Mouse (Mus musculus): ENCODE measurements around the gene Tns2.

Gene Tns2

DNA sequence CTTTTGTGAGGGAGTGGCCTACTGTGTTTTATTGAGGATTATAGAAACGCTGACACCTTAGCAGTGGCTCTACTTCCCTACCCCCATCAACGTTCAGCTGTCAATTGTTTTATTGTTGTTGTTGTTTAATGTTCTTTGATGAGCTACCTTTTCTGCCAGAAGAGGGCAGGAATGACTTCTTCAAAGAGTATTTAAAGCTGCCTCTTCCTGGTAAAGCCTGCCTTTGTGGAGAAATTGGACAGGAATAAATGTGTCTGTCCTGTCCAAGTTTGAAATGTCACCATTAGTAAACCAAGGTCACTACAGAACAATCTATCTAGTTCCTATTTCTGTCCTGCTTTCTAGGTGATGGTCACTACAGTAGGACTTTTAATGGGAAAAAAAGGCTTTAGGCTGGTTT is 6.1 kb upstream of the Tns2 start:
- DNase-seq = no peak

- no peak for DNase-seq
These were observed 5.2 kb upstream of the Tns2 start for GRCm38 (mm10) chr15:102094988-102095387.

DNA sequence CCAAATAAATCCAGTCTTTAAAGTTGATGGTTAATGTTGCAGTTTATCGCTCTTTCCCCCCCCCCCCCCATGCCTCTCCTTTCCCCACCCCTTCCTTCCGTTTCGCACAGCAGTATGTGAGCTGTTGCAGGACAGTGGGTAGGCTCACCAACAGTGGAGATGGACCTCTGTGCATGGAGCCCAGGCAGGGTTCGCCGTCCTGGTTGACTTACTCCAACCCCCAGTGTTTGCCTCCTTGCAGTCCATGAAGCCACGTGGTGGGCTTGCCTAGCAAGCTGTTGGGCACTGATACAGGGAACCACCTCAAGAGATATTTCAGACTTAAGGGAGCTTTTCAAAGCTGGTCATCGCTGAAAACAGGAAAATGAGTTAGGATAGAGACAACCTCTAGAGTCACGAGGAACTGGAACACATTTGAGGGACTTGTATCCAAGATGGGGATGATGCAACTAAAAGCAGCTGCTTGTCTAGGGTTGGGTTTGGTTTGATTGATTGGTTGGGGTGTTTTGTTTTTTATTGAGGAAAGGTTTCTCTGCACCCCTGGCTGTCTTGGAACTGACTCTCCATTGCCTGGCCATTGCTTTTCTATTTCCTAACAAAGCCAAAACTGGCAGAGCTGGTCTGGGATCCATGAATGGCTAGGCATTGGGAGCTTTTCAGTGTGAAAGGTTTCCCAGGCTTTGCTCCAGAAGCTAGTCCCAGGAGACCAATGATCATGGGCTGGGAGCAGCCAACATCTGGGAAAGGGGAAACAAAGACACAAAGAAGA is 2.9 kb upstream of the Tns2 start:
- DNase-seq = no peak

DNA sequence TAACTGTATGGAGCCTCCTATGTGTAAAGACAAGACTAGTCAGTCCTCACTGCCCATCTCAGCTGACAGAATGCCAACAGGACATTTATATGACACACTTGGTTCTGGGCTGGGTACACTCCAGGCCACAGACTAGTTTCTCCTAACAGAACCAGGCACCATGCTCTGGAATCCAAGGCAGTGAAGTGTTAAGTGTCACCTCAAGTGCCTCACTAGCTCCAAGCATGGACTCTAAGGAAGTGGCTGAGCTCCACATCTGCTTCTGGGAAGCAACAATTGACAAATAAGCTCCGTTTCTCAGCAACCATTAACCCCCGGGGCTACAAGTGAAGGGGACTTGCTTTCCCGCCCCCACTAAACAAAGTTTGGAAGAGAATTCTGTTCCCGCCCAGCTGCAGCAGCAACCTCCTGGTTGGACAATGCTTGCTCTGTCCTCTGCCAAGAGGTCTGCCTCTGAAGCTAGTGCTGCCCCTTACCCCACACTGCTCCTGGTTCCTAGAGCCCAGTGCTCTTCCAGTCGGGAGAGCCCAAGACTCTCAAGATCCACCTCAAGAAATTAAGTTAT is 2.1 kb upstream of the Tns2 start:
- no peak for DNase-seq

DNA sequence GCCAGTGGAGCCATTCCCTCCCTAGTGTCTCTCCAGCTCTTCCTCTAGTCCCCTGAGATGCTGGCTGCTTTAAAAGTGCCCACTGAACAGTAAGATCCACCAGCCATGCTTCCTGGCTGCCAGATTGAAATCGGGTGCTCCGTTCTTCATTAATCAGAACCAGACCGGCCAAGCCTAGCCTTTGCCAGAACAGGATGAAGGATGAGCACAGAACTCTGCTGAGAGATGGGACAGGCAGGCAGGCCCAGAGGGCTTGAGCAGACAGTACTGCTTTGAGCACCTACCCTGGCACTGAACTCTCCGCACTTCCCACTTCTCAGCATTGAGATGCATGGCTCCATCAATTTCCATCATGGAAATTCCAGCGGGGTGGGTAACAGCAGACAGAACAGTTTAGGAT is 953 bp upstream of the Tns2 start:
- no peak for DNase-seq

DNA sequence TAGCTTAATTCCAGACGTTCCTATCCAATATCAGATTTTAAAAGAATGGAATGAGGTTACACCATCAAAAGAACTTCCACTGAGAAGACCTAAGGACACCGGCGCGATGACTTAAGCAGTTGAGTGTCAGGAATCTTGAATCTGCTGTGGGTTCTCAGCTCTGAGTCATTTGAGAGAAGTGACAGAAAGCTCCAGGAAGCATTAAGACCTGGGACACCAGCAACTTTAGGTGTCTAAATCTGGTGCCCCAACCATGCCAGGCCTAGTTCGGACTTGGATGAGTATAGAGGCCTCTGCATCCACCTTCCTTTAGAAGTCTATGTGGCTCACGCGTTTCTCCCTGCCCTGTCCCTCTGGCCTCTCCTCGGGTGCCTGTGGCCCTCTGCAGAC is 447 bp upstream of the Tns2 start:
- DNase-seq = no peak

DNA sequence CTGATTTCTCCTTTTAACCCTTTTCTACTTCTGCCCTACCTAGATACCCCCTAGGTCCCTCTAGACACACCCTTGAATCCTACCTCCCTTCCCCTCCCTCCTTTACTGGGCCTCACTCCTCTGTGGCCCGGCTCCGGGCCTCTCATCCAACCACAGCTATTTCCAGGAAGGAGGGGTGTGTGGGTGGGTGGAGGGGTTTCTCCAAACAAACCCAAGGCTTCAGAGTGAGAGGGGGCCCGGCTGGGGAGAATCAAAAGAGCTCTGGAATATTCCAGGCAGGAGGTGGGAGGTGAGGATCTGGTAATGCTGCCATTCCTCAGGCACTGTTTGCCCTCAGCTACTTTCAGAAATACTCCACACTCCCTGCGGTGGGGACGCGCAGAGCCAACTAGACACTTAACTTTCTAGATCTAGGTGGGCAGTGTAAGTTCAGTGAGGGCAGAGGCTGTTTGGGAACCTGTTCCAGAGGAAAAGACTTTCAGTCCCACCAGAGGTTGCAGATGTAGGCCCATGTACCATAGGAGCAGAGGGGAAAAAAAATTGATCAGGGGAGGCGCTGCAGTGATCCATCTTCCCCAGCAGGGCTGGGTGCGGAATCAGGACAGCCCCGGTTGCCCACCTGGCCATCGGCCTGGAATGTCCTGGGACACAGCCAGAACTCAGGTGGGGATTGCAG is 921 bp downstream of the Tns2 start:
- peak; percentile 45 for DNase-seq

DNA sequence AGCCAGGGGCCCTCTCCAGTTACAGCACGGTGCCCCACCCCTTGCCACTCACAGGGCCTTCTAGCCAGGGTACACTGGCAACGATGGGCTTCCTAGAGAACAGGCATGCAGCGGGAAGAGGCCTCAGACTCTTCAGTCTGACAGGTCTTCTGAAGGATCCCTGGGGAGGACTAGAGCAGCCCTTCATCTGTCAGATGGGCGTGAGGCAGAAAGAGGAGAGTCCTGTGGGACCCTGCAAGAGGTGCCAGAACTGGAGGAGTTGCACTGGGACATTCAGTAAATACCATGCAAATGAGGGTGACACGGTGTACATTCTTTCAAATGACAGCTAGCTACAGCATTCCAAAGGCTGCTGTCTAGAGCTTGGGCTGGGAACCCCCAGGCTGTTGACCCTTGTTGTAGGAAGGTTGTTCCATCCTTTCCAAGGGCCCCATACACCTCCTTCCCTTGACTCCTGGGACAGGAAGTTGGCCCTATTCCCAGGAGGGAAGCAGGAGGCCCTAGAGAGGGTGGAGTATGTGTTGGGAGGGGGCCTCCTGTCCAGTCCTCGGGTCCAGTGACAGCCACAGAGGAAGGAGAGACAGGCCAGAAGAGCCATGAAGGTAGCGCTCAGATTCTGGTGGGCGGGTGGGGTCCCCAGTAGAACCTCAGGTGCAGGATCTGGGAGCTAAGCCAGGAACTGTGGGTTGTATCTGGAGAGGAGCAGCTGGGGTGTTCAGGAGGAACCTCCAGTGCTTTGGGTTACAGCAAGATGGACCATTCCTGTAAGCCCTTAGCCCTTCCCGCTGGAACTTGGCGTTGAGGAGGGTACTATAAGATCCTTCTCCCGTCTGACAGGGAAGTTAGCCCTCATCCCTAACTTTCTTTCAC is 1.7 kb downstream of the Tns2 start:
- DNase-seq = peak; percentile 44

DNA sequence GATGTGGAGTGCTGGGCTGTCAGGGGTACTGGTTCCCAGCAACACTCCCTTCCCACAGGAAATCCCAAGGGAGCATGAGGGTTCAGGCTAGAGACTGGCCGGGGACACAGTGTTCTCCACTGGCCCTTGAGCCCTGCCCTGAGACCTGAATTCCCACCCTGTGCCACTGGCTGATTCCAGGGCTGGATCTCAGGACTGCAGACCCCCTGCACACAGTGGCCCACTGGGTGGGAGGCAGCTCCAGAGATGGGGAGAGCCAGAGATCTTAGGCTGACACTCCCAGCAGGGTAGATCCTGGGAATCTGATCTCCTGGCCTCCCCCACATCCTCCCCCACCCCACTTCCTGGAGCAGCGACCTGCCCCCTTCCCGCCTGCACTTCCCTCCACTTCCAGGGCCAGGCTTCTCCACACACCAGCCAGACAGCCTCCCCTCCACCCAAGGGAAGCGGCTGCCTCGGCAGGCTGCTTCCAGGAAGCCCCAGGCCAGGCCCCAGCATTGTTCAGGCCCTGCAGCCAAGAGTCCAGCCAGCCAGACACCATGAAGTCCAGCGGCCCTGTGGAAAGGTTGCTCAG is 2.4 kb downstream of the Tns2 start:
- DNase-seq = peak; percentile 41

DNA sequence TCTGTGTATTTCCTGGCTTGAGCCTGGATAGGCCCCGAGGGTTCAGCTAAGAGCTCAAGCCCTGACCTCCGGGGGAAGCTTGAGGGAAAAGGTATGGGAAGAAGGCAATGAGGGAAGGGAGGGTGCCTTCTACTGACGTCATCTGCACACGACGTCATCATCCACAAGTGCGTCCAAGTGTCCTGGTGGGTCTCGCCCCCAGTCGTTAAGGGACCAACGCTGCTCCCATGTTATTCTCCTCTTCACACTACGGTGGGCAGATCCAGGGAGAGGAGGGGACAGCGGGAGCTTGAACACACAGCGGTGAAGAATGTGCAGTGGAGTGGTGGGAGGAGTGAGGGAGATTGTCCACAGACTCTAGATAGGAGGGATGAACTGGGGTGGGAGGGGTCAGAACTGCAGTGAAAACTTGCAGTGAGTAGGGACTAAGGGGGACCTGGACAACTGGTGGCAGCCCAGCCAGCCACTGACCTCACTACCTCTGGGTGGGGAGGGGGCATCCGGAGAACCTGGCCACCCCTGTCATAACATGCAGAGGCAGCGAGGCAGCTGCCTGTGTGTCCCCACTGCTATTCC is 3.2 kb downstream of the Tns2 start:
- DNase-seq = peak; percentile 89

GRCm38 (mm10) chr15:102103947-102104555 is 3.8 kb downstream of the Tns2 start:
- no peak for DNase-seq

DNA sequence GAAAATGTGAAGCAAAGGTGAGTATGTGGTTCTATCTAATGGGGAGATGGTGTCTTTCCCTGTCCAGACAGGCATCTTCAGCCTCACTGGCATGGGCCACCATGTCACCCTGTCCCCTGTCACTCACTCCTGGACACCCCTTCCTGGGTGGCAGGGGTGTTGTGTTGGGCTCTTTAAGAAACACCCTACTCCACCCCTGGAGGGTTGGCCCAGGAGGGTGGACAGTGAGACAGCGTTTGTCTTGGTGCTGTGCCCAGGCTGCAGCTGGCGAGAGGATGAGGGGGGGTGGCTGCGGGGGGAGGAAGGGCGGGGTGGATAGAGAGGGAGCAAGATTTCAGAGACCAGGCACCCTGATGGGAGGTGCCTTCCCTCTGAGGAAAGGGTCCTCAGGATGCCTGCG is 5.1 kb downstream of the Tns2 start:
- peak; percentile 58 for DNase-seq

- DNase-seq = peak; percentile 40
These were observed 5.8 kb downstream of the Tns2 start for GRCm38 (mm10) chr15:102105764-102106730.

DNA sequence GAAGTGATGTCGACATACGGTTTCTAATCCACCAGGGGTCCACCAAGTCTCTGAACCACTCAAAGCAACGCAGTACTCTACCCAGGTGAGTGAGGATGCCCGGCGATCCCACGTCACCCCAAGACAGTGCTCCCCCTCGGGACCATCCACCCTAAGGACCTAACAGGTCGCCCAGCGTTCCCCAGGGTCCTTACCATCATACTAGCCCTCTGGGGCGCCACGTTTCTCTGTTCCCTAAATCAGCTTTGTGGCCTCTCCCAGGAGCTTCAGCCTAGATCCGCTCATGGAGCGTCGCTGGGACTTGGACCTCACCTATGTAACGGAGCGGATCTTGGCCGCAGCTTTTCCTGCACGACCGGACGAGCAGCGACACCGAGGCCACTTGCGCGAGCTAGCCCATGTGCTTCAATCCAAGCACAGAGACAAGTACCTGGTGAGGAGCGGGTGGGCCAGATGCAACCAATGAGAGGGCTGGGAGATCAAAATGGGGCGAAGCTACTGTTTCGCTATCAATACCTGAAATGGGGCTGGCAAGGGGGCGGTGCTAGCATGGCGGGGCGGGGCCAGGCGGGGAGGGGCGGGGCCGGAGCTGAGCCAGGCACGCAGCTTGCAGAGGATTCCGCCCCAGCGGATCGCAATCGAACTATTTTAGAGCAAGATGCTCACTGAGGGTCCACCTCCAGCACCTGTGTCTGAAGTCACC is 6.7 kb downstream of the Tns2 start:
- peak; percentile 49 for DNase-seq

GRCm38 (mm10) chr15:102107689-102108573 is 7.7 kb downstream of the Tns2 start:
- DNase-seq = peak; percentile 81

DNA sequence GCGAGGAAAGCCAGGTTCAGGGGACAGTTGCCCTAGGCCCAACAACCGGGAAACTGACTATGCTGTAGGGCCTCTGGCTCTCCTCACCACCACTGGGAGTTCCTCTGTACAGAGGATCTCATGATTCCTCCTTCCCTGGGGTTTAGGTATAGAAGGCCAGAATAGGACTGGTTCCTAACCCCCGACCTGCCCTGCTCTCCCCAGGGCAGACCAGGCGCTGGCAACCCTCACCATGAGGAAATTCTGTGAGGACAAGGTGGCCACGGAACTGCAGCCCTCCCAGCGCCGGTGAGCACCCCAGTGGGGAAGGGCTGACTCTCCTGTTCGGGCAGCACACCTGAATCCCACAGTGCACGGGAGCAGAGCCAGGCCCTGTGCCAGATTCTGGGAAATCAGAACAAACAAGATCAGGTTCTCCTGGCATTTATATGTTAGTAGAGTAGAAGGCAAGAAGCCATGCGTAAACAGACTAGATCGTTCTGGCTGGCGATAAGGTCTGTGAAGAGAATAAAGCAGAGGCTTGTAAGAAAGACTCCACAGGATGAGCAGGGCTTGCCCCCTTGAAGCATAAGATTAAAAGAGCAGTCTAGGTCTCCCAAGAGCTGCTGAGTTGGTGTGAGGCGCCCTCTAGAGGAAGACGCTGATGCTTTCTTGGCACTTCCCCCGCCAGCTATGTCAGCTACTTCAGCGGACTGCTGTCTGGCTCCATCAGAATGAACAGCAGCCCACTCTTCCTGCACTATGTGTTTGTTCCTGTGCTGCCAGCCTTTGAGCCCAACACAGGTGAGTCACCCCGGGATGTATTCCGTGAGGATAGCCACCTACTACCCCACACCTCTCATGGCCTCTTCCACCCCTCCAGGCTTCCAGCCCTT is 8.7 kb downstream of the Tns2 start:
- DNase-seq = peak; percentile 87

GRCm38 (mm10) chr15:102110271-102110670 is 10.1 kb downstream of the Tns2 start:
- DNase-seq = no peak

Measured in retina, postnatal 1 day (tissue).